Mouse (Mus musculus): ENCODE data around the gene Cdk11b. TPM values are rescaled to one million over a fixed set of nuclear protein-coding genes. Genes with fewer than 3 reads are reported as not detected.
"Not testable (repeated sequence)": the region's sequence is repeated elsewhere in the genome, so short reads cannot be mapped to it uniquely, and the experiment has no call there.

Cdk11b gene
- polyA plus RNA-seq, 1 experiment: 202 TPM

DNA sequence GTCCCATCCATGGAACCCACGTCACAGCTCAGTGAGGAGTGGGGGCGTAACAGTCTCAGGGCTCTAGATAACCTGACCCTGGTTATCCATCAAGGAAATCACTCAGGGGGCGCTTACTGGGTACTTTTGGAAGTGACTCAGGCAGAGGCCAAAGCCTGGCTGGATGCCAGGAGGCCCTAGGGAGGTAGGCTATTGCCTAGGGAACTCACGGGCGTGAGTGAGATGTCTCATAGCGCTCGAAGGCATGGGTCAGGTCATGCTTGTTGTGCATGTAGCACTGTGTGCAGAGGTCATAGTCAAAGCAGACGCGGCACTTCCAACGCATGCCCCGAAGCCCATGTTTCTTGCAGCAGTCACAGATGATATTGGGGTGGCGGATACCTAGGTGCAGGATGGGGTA, 36.0 kb downstream of the Cdk11b start:
- Histone ChIP-seq H3K4me3 (replicated peaks; ENCODE audit: control insufficient read depth, low read depth, low read length) (no peak overlapping the region), H3K27ac (ENCODE audit: control insufficient read depth, insufficient read depth, low read depth, low read length, poor library complexity) (no peak overlapping the region), H3K4me1 (ENCODE audit: control insufficient read depth, insufficient read depth, low read length) (no peaks in the 10 kb centered on the region)
- 89% methylated on average over 12 of the region's 12 CpGs for WGBS
- no peak for TF ChIP-seq POLR2A (IDR thresholded peaks at IDR 0.05; ENCODE audit: borderline replicate concordance, control insufficient read depth, low read depth, low read length)
- no peak for TF ChIP-seq CTCF (IDR thresholded peaks at IDR 0.05; ENCODE audit: control insufficient read depth, insufficient read depth, low read length)

DNA sequence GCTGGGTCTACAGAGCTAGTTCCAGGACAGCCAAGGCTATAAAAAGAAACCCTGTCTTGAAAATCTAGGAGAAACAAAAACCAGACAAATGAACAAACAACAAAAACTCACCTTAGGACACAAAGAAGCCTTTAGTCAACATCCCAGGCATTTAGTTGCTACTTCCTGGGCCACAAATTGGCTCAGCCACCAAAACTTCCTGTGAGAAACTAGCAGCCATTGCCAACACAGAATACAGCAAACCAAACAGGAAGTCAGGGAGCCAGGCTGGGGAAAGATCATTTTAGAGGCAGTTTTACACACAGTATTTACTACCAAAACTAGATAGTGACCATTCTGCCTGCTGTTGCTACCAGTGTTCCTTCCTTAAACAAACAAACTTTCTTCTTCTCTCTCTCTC, 42.2 kb downstream of the Cdk11b start:
- no peak overlapping the region; the same call in 1 of the 2 replicates for H3K27ac ChIP-seq (ENCODE audit: control insufficient read depth, insufficient read depth, low read depth, low read length, poor library complexity)
- TF ChIP-seq CTCF (IDR thresholded peaks at IDR 0.05; ENCODE audit: control insufficient read depth, insufficient read depth, low read length): no peak
- no peak for TF ChIP-seq POLR2A (IDR thresholded peaks at IDR 0.05; ENCODE audit: borderline replicate concordance, control insufficient read depth, low read depth, low read length)

DNA sequence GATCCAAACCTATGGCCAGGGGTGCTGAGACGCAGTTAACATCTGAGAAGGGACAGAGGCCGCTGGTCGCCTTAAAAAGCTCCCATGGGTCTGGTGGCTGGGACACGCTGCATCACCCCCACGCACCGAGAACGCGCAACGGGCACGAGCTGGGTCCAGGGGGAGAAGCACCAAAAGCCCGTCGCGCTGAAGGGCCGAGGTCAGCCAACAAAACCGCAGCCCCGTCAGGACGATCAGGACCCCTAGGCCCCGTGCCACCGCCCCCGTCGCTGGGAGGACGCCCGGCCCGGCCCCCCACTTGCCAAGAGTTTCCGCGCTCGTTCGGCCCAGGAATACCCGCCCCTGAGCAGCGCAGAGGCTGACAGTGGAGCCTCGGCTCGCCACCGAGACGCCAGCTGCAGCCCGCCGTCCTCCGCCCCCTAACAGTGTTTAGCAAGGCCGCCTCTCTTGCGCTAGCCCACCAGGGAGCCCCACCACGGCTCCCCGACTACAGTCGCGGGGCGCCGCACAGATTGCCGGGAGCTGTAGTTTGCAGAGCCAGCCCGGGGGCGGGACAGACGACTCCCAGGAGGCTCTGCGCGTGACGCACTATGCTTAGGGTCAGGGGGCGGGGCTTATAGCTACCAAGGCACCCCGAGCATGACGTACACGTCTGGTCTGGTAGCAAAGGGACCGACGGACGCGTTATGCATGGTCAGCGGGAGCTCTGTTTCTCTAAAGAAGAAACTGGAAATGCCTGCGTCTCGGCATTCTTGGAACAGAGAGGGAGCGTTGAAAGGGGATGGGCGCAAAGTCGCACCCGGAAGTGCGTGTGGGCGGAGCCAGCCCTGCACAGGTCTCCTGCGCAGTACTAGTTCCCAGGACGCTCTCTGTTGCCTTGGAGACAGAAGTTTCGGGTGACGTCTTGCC, 44.3 kb downstream of the Cdk11b start, which contains the start of gene Mib2:
Gene Mib2, minus strand, starts transcription at position 510 of the 909 bp plus-strand sequence.
- Histone ChIP-seq H3K4me3 (replicated peaks; ENCODE audit: control insufficient read depth, low read depth, low read length) (peak within 1 kb of the TSS; percentile 81), H3K27ac (ENCODE audit: control insufficient read depth, insufficient read depth, low read depth, low read length, poor library complexity) (peak within 1 kb of the TSS; percentile 58), H3K4me1 (ENCODE audit: control insufficient read depth, insufficient read depth, low read length) (no peaks in the 10 kb centered on the region; the same call in 1 of the 2 replicates)
- TF ChIP-seq POLR2A (IDR thresholded peaks at IDR 0.05; ENCODE audit: borderline replicate concordance, control insufficient read depth, low read depth, low read length) (peak; percentile 23; the same call in 1 of the 2 replicates), CTCF (IDR thresholded peaks at IDR 0.05; ENCODE audit: control insufficient read depth, insufficient read depth, low read length) (no peak)
- WGBS: under 1% methylated on average over 73 of the region's 73 CpGs

More for the DNA sequence above, 42.2 kb downstream of the Cdk11b start:
- H3K4me3 ChIP-seq (replicated peaks; ENCODE audit: control insufficient read depth, low read depth, low read length): no peak overlapping the region
- no peaks in the 10 kb centered on the region; the same call in 1 of the 2 replicates for H3K4me1 ChIP-seq (ENCODE audit: control insufficient read depth, insufficient read depth, low read length)

DNA sequence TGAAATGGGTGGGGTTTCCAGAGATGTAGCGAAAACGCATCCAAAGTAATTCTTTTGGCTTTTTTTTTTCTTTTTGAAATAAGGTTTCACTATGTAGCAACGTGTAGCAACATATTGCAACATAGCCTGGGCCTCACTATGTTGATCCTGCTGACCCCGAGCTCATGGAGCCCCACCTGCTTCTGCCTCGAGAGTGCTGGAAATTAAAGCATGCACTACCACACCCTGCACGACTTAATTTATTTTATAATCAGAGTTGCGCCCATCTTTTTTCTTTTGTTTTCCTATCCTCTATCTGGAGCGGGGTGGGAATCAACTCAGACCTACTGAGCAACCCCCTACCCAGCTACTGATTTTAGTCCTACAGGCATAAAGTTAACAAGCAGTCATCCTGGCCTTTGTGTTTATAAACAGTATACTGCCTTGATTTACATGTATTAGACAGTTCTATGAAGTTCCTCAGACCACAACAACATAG, 45.0 kb downstream of the Cdk11b start:
- peak overlapping the region; percentile 81 for H3K4me3 ChIP-seq (replicated peaks; ENCODE audit: control insufficient read depth, low read depth, low read length)
- 4% methylated on average over 8 of the region's 8 CpGs for WGBS
- TF ChIP-seq CTCF (IDR thresholded peaks at IDR 0.05; ENCODE audit: control insufficient read depth, insufficient read depth, low read length) (no peak), POLR2A (IDR thresholded peaks at IDR 0.05; ENCODE audit: borderline replicate concordance, control insufficient read depth, low read depth, low read length) (no peak)
- H3K27ac ChIP-seq (ENCODE audit: control insufficient read depth, insufficient read depth, low read depth, low read length, poor library complexity): no peak overlapping the region
- no peaks in the 10 kb centered on the region; the same call in 1 of the 2 replicates for H3K4me1 ChIP-seq (ENCODE audit: control insufficient read depth, insufficient read depth, low read length)

DNA sequence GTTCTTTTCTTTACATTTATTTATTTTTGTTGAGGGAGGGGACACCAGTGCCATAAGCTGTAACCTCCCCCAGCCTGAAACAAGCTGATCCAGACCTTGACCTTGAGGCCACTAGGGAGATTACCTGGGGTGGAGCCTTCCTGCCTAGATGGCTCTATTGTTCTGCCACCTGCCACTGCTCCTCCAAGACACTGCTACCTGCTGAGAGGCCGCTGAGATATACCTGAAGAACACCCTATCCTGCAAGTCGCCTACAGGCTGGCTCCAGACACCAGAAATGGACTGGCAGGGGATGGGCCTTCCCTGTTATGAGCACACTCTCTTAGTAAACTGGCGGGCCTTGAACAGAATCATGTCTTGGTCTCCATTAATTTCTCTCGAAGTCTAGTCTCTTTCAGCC, 45.6 kb downstream of the Cdk11b start:
- not testable (repeated sequence) for H3K4me1 ChIP-seq (ENCODE audit: control insufficient read depth, insufficient read depth, low read length); H3K4me3 ChIP-seq (replicated peaks; ENCODE audit: control insufficient read depth, low read depth, low read length)
- 77% methylated on average over 4 of the region's 4 CpGs for WGBS

DNA sequence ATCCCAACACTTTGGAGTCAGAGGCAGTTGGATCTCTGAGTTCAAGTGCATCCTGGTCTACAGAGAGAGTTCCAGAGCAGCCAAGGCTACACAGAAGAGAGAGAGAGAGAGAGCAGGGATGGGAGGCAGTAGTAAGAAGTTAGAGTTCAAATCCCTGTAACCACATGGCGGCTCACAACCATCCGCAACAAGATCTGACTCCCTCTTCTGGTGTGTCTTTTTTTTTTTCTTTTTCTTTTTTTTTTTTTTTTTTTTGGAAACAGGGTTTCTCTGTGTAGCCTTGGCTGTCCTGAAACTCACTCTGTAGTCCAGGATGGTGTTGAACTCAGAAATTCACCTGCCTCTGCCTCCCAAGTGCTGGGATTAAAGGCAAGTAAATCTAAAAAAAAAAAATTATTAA, 47.4 kb downstream of the Cdk11b start:
- Histone ChIP-seq H3K4me1 (ENCODE audit: control insufficient read depth, insufficient read depth, low read length) (no peaks in the 10 kb centered on the region; the same call in 1 of the 2 replicates), H3K4me3 (replicated peaks; ENCODE audit: control insufficient read depth, low read depth, low read length) (no peak overlapping the region), H3K27ac (ENCODE audit: control insufficient read depth, insufficient read depth, low read depth, low read length, poor library complexity) (no peak overlapping the region)
- WGBS: 43% methylated on average over 2 of the region's 2 CpGs
- TF ChIP-seq CTCF (IDR thresholded peaks at IDR 0.05; ENCODE audit: control insufficient read depth, insufficient read depth, low read length) (no peak), POLR2A (IDR thresholded peaks at IDR 0.05; ENCODE audit: borderline replicate concordance, control insufficient read depth, low read depth, low read length) (no peak)

More for the DNA sequence above, 45.6 kb downstream of the Cdk11b start:
- not testable (repeated sequence) for H3K27ac ChIP-seq (ENCODE audit: control insufficient read depth, insufficient read depth, low read depth, low read length, poor library complexity)

DNA sequence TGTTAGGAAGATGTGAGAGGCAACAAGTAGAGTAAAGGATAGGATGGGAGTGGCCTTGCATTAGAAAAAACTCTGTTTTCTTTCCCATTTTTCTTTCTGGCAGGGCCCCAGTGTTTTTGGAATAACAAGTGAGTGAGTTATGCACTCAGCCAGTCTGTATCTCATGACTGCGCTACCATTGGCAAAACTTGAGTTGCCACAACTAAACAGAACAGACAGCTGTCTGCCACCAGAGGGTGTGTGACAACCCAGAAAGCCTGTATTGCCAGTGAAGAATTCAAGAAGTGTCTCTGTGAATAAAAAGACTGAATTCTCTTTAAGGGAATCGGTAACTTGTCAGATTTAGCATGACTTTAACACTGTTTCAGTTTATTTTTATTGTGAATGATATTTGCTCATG, 51.3 kb downstream of the Cdk11b start:
- Histone ChIP-seq H3K4me3 (replicated peaks; ENCODE audit: control insufficient read depth, low read depth, low read length) (no peak overlapping the region), H3K4me1 (ENCODE audit: control insufficient read depth, insufficient read depth, low read length) (no peaks in the 10 kb centered on the region), H3K27ac (ENCODE audit: control insufficient read depth, insufficient read depth, low read depth, low read length, poor library complexity) (no peak overlapping the region)
- TF ChIP-seq CTCF (IDR thresholded peaks at IDR 0.05; ENCODE audit: control insufficient read depth, insufficient read depth, low read length) (no peak), POLR2A (IDR thresholded peaks at IDR 0.05; ENCODE audit: borderline replicate concordance, control insufficient read depth, low read depth, low read length) (no peak)
- WGBS: 60% methylated on average over 2 of the region's 2 CpGs

DNA sequence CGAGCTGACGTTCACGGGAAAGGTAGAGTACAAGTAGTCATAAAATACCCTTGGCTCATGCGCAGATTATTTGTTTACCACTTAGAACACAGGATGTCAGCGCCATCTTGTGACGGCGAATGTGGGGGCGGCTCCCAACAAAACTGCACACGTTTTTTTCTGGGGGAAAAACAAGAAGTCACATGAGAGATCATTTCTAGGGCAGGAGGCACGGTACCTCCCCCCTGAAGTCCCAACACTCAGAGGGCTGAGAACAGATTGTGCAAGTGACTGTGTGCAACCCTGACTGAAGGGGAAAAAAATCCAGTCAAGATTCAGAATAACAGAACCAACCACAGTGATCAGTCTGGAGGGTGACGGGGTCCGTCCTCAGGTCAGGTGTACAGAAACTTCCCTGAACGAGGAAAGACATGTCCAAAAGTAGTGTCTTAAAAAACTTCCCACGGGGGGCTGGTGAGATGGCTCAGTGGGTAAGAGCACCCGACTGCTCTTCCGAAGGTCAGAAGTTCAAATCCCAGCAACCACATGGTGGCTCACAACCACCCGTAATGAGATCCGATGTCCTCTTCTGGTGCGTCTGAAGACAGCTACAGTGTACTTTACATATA, 59.1 kb downstream of the Cdk11b start:
- H3K4me3 ChIP-seq (replicated peaks; ENCODE audit: control insufficient read depth, low read depth, low read length); H3K4me1 ChIP-seq (ENCODE audit: control insufficient read depth, insufficient read depth, low read length); H3K27ac ChIP-seq (ENCODE audit: control insufficient read depth, insufficient read depth, low read depth, low read length, poor library complexity): not testable (repeated sequence)
- 73% methylated on average over 16 of the region's 19 CpGs for WGBS

DNA sequence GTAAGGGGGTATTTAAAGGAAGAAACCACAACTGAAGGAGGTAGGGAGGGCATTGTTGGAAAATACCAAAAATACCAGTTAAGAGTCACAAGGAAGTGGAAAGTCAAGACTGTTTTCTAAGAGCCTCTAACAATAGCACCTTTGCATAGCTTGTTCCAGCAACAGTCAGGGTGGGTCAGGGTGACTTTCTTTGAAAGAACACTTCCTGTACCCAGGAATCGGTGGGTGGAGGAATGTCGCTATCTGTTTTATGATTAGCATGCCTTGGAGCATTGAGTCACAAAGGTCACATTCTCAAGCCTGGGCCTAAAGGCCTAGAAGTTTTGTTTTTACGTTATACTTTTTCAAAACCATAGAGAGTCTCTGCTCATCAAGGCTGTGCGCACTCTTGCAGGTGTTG, 63.1 kb downstream of the Cdk11b start:
- not testable (repeated sequence) for H3K4me3 ChIP-seq (replicated peaks; ENCODE audit: control insufficient read depth, low read depth, low read length); H3K4me1 ChIP-seq (ENCODE audit: control insufficient read depth, insufficient read depth, low read length); H3K27ac ChIP-seq (ENCODE audit: control insufficient read depth, insufficient read depth, low read depth, low read length, poor library complexity)
- WGBS: 86% methylated on average over 4 of the region's 4 CpGs
